Mouse (Mus musculus) liver, embryonic 14.5 days (tissue): ENCODE measurements around the gene Phlpp1. TPM values are rescaled to one million over a fixed set of nuclear protein-coding genes. Genes with fewer than 3 reads are reported as not detected.

Experiments
- ATAC-seq: fragments of 200-750 bp; cut with Nextera tagmentation; 2 replicates; pipeline ENCODE4 v1.8.0; 2017; ENCODE audit warnings: moderate number of reproducible peaks, mild to moderate bottlenecking, moderate library complexity; ENCODE audit not compliant: insufficient read depth
- DNase-seq, 3 experiments: peaks; one replicate each; pipeline ENCODE4 v3.0.0-alpha.2; 2012 to 2013; ENCODE audit warnings: low read depth in 3 of 3, low spot score in 3 of 3
- H3K27ac ChIP-seq: fragments of 300-500 bp; sonication (generic); 2 replicates; pipeline ENCODE4 v1.5.1; 2014; ENCODE audit warnings: moderate library complexity, mild to moderate bottlenecking, control low read depth, inconsistent platforms
- H3K27me3 ChIP-seq: fragments of 300-500 bp; sonication (generic); 2 replicates; pipeline ENCODE4 v1.6.1; 2014; ENCODE audit warnings: mild to moderate bottlenecking, low read length, moderate library complexity; ENCODE audit not compliant: control insufficient read depth, insufficient read depth
- H3K36me3 ChIP-seq: fragments of 300-500 bp; sonication (generic); replicated peaks from 2 replicates; pipeline ENCODE4 v1.6.1; 2014; ENCODE audit warnings: low read depth; ENCODE audit not compliant: control insufficient read depth, insufficient read depth
- H3K4me1 ChIP-seq, 2 experiments: fragments of 200-500 bp in 1 of 2; fragments of 300-500 bp in 1 of 2; sonication (generic) in 1 of 2; replicated peaks; 2 replicates each; pipeline ENCODE4 v1.6.1; 2012 to 2014; ENCODE audit warnings: antibody characterized with exemption in 1 of 2, inconsistent platforms in 1 of 2, low read length in 1 of 2; ENCODE audit not compliant: control insufficient read depth in 2 of 2, insufficient read depth in 2 of 2
- H3K4me2 ChIP-seq: fragments of 300-500 bp; sonication (generic); 2 replicates; pipeline ENCODE4 v1.6.1; 2014; ENCODE audit warnings: low read depth, mild to moderate bottlenecking, control low read depth, moderate library complexity
- H3K4me3 ChIP-seq, 2 experiments: fragments of 200-500 bp in 1 of 2; fragments of 300-500 bp in 1 of 2; sonication (generic) in 1 of 2; 2 replicates each; pipeline ENCODE4 v1.5.1; 2012 to 2014; ENCODE audit warnings: low read depth in 2 of 2, low read length in 2 of 2, mild to moderate bottlenecking in 2 of 2, control low read depth in 1 of 2, inconsistent platforms in 1 of 2, moderate library complexity in 1 of 2; ENCODE audit not compliant: insufficient read depth in 1 of 2
- H3K9ac ChIP-seq: fragments of 300-500 bp; sonication (generic); replicated peaks from 2 replicates; pipeline ENCODE4 v1.6.1; 2014; ENCODE audit warnings: mild to moderate bottlenecking, control low read depth, moderate library complexity
- H3K9me3 ChIP-seq: fragments of 300-500 bp; sonication (generic); 2 replicates; pipeline ENCODE4 v1.6.1; 2016; ENCODE audit warnings: low read length, mixed read lengths; ENCODE audit not compliant: control insufficient read depth
- CTCF ChIP-seq: IDR thresholded peaks from 2 replicates; pipeline ENCODE4 v1.5.1; 2016; ENCODE audit warnings: antibody characterized with exemption, low read depth, control low read depth
- EP300 ChIP-seq: IDR thresholded peaks from 2 replicates; pipeline ENCODE4 v1.6.1; 2016; ENCODE audit warnings: antibody characterized with exemption, low read depth
- WGBS: fragments of 180-500 bp; shearing (Covaris S2); extraction: QIAGEN DNeasy Blood & Tissue Kit; methylation state at CpG from one replicate; pipeline ENCODE4 v1.1.7; 2014; ENCODE audit not compliant: insufficient replicate concordance; 5-methylcytosine and 5-hydroxymethylcytosine counted together
- polyA plus RNA-seq, 2 experiments: library from polyadenylated mRNA; depleted of rRNA in 1 of 2; stranded (reverse) in 1 of 2; unstranded in 1 of 2; fragments of >200 nt; fragmentation: Nextera tagmentation in 1 of 2; extraction: Ambion mirVana in 1 of 2; gene quantifications; 2 replicates each; pipeline versions ENCODE4 v1.2.1 to v1.2.3; 2012 to 2014

Gene Phlpp1
- polyA plus RNA-seq, 2 experiments, result 0.94 to 1.2 TPM

GRCm38 (mm10) chr1:106186062-106186461, 14.5 kb downstream of the Phlpp1 start:
- DNase-seq (no peak), ATAC-seq (no peak)
- Histone ChIP-seq H3K4me3 (no peak overlapping the region), H3K9me3 (no peaks in the 10 kb centered on the region), H3K27ac (no peak overlapping the region), H3K4me1 (no peaks in the 10 kb centered on the region), H3K27me3 (no peaks in the 10 kb centered on the region), H3K36me3 (no peaks in the 10 kb centered on the region), H3K9ac (no peak overlapping the region), H3K4me2 (no peak overlapping the region)
- 50% methylated on average over 2 of the region's 2 CpGs for WGBS
- no peak for TF ChIP-seq CTCF
- TF ChIP-seq EP300, result no peak

- no peaks in the 10 kb centered on the region for H3K9me3 ChIP-seq
- H3K27ac ChIP-seq, result no peak overlapping the region
- no peak for TF ChIP-seq EP300
- no peak for TF ChIP-seq CTCF
- H3K9ac ChIP-seq, result no peak overlapping the region
- no peaks in the 10 kb centered on the region for H3K4me1 ChIP-seq
- no peak overlapping the region for H3K4me2 ChIP-seq
- no peak overlapping the region for H3K4me3 ChIP-seq
- H3K27me3 ChIP-seq, result no peaks in the 10 kb centered on the region
- ATAC-seq (no peak), DNase-seq (no peak)
- no peaks in the 10 kb centered on the region for H3K36me3 ChIP-seq
Measured at GRCm38 (mm10) chr1:106187480-106187879, 15.9 kb downstream of the Phlpp1 start.

GRCm38 (mm10) chr1:106188756-106189155, 17.2 kb downstream of the Phlpp1 start:
- DNase-seq (no peak), ATAC-seq (no peak)
- H3K36me3 ChIP-seq, result no peaks in the 10 kb centered on the region
- 76% methylated on average over 3 of the region's 3 CpGs for WGBS
- H3K27ac ChIP-seq, result no peak overlapping the region
- H3K27me3 ChIP-seq, result no peaks in the 10 kb centered on the region
- H3K9me3 ChIP-seq, result no peaks in the 10 kb centered on the region
- H3K4me1 ChIP-seq, result no peaks in the 10 kb centered on the region
- H3K4me2 ChIP-seq, result no peak overlapping the region
- TF ChIP-seq EP300 (no peak), CTCF (no peak)
- no peak overlapping the region for H3K4me3 ChIP-seq
- H3K9ac ChIP-seq, result no peak overlapping the region

- Histone ChIP-seq H3K4me1 (no peaks in the 10 kb centered on the region), H3K4me2 (no peak overlapping the region), H3K9ac (no peak overlapping the region), H3K36me3 (no peaks in the 10 kb centered on the region), H3K27ac (no peak overlapping the region), H3K27me3 (no peaks in the 10 kb centered on the region), H3K9me3 (no peaks in the 10 kb centered on the region), H3K4me3 (no peak overlapping the region)
- no peak for TF ChIP-seq CTCF
- no peak for TF ChIP-seq EP300
- DNase-seq (no peak), ATAC-seq (no peak)
- WGBS, result 72% methylated on average over 5 of the region's 5 CpGs
Measured at GRCm38 (mm10) chr1:106189311-106189710, 17.8 kb downstream of the Phlpp1 start.

GRCm38 (mm10) chr1:106190695-106191094, 19.1 kb downstream of the Phlpp1 start:
- no peak overlapping the region for H3K27ac ChIP-seq
- 64% methylated on average over 3 of the region's 3 CpGs for WGBS
- H3K4me3 ChIP-seq, result no peak overlapping the region
- DNase-seq, result no peak
- no peak overlapping the region for H3K9ac ChIP-seq
- H3K4me1 ChIP-seq, result no peaks in the 10 kb centered on the region
- H3K27me3 ChIP-seq, result no peaks in the 10 kb centered on the region
- no peak overlapping the region for H3K4me2 ChIP-seq
- ATAC-seq, result no peak
- H3K9me3 ChIP-seq, result no peaks in the 10 kb centered on the region
- H3K36me3 ChIP-seq, result no peaks in the 10 kb centered on the region
- no peak for TF ChIP-seq EP300

GRCm38 (mm10) chr1:106191885-106192284, 20.3 kb downstream of the Phlpp1 start:
- H3K4me2 ChIP-seq, result no peak overlapping the region
- no peaks in the 10 kb centered on the region for H3K4me1 ChIP-seq
- no peak overlapping the region for H3K27ac ChIP-seq
- DNase-seq (no peak), ATAC-seq (no peak)
- H3K4me3 ChIP-seq, result no peak overlapping the region
- H3K36me3 ChIP-seq, result no peaks in the 10 kb centered on the region
- TF ChIP-seq CTCF (no peak), EP300 (no peak)
- no peaks in the 10 kb centered on the region for H3K27me3 ChIP-seq
- no peaks in the 10 kb centered on the region for H3K9me3 ChIP-seq
- 58% methylated on average over 8 of the region's 8 CpGs for WGBS
- H3K9ac ChIP-seq, result no peak overlapping the region
